Comparison of ENCODE assay signal across 7 mouse cellular contexts in the genomic region with DNA sequence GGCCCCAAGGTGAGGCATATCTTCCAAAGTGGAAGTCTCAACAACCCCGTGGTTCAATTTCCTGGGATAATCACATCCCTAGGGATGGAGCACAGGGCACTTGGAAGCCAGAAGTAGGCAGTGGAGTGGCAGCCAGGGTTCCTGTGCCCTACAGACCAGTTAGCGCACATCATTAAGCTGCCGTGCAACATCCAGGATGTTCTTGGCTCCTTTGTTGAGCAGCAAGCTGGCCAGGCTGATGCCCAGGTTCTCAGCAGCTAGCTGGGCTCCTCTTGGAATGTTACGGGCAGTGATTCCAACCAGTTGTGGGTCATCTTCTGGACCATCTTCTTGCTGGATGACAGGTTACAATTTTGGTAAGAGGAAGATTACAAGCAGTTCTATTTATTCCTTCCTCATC. TPM values are rescaled to one million over a fixed set of nuclear protein-coding genes. Genes with fewer than 3 reads are reported as not detected.
DNase-seq lines count a peak whose midpoint lies in the region; ATAC-seq and TF ChIP-seq lines count a peak whose summit lies in the region.
"Not testable (repeated sequence)": the region's sequence is repeated elsewhere in the genome, so short reads cannot be mapped to it uniquely, and the experiment has no call there.

No protein-coding gene starts in this region.

- H3K4me3 ChIP-seq in bone marrow macrophage, adult 2 months (ENCODE audit: insufficient read depth, low read length): peak overlapping the region; percentile 44
- H3K4me3 ChIP-seq in forebrain, embryonic 10.5 days: peak overlapping the region; percentile 94
- H3K4me3 ChIP-seq in heart, embryonic 15.5 days: peak overlapping the region; percentile 71
- peak overlapping the region; percentile 87 for H3K4me3 ChIP-seq in intestine, embryonic 16.5 days (ENCODE audit: low read length)
- H3K4me3 ChIP-seq in limb, embryonic 15.5 days: peak overlapping the region; percentile 76
- peak overlapping the region; percentile 78 for H3K4me3 ChIP-seq in macrophage (ENCODE audit: inconsistent target)
- H3K4me3 ChIP-seq in neural tube, embryonic 13.5 days: peak overlapping the region; percentile 93

- DNase-seq in forebrain, embryonic 10.5 days (ENCODE audit: extremely low spot score, low spot score): not testable (repeated sequence)

- H3K4me2 ChIP-seq in heart, embryonic 15.5 days: peak overlapping the region; percentile 77
- H3K4me2 ChIP-seq in intestine, embryonic 16.5 days (ENCODE audit: low read depth, low read length): peak overlapping the region; percentile 77
- peak overlapping the region; percentile 73 for H3K4me2 ChIP-seq in limb, embryonic 15.5 days
- peak overlapping the region; percentile 72 for H3K4me2 ChIP-seq in neural tube, embryonic 13.5 days

- H3K9me3 ChIP-seq in forebrain, embryonic 10.5 days: peaks cover 16% of the 10 kb centered on the region
- not testable (repeated sequence) for H3K9me3 ChIP-seq in heart, embryonic 15.5 days (replicated peaks); intestine, embryonic 16.5 days (ENCODE audit: control insufficient read depth, low read length); limb, embryonic 15.5 days; neural tube, embryonic 13.5 days

- not testable (repeated sequence) for ATAC-seq in heart, embryonic 15.5 days (replicated peaks; ENCODE audit: insufficient number of reproducible peaks, insufficient read depth, low FRiP score, low read depth); intestine, embryonic 16.5 days; limb, embryonic 15.5 days (ENCODE audit: insufficient number of reproducible peaks, low FRiP score, low TSS enrichment, low read depth); neural tube, embryonic 13.5 days (ENCODE audit: low read depth)

- TF ChIP-seq POLR2A in bone marrow macrophage, adult 2 months (IDR thresholded peaks at IDR 0.05; ENCODE audit: borderline replicate concordance, low read depth, low read length): not testable (repeated sequence)

- 45% methylated on average over 4 of the region's 4 CpGs for WGBS in forebrain, embryonic 10.5 days
- WGBS in heart, embryonic 15.5 days: 32% methylated on average over 4 of the region's 4 CpGs
- 30% methylated on average over 4 of the region's 4 CpGs for WGBS in intestine, embryonic 16.5 days
- 33% methylated on average over 4 of the region's 4 CpGs for WGBS in limb, embryonic 15.5 days
- 58% methylated on average over 4 of the region's 4 CpGs for WGBS in macrophage (ENCODE audit: missing documents)
- WGBS in neural tube, embryonic 13.5 days: 33% methylated on average over 4 of the region's 4 CpGs

- H3K36me3 ChIP-seq in forebrain, embryonic 10.5 days (replicated peaks): peaks cover 79% of the 10 kb centered on the region
- H3K36me3 ChIP-seq in heart, embryonic 15.5 days: peaks cover 55% of the 10 kb centered on the region
- peaks cover 28% of the 10 kb centered on the region for H3K36me3 ChIP-seq in intestine, embryonic 16.5 days (ENCODE audit: control insufficient read depth, insufficient read depth, low read length)
- H3K36me3 ChIP-seq in limb, embryonic 15.5 days: peaks cover 50% of the 10 kb centered on the region
- peaks cover 17% of the 10 kb centered on the region for H3K36me3 ChIP-seq in macrophage (ENCODE audit: inconsistent target)
- peaks cover 54% of the 10 kb centered on the region for H3K36me3 ChIP-seq in neural tube, embryonic 13.5 days

- H3K4me1 ChIP-seq in bone marrow macrophage, adult 2 months (ENCODE audit: control insufficient read depth, insufficient read depth, low read length): not testable (repeated sequence)
- peaks cover 16% of the 10 kb centered on the region for H3K4me1 ChIP-seq in forebrain, embryonic 10.5 days
- peaks cover 24% of the 10 kb centered on the region for H3K4me1 ChIP-seq in heart, embryonic 15.5 days (replicated peaks)
- peaks cover 15% of the 10 kb centered on the region for H3K4me1 ChIP-seq in intestine, embryonic 16.5 days (ENCODE audit: control insufficient read depth, insufficient read depth, low read length)
- H3K4me1 ChIP-seq in limb, embryonic 15.5 days: peaks cover 15% of the 10 kb centered on the region
- peaks cover 27% of the 10 kb centered on the region for H3K4me1 ChIP-seq in neural tube, embryonic 13.5 days (replicated peaks)

- peaks cover 43% of the 10 kb centered on the region for H3K79me2 ChIP-seq in macrophage (ENCODE audit: inconsistent target)

- peak overlapping the region; percentile 82 for H3K9ac ChIP-seq in heart, embryonic 15.5 days
- peak overlapping the region; percentile 61 for H3K9ac ChIP-seq in intestine, embryonic 16.5 days (ENCODE audit: low read depth, low read length)
- H3K9ac ChIP-seq in limb, embryonic 15.5 days: peak overlapping the region; percentile 4; the same call in 1 of the 2 replicates
- peak overlapping the region; percentile 55 for H3K9ac ChIP-seq in neural tube, embryonic 13.5 days

- TF ChIP-seq CTCF in bone marrow macrophage, adult 2 months (IDR thresholded peaks at IDR 0.05; ENCODE audit: low read depth, low read length): not testable (repeated sequence)

- H3K27ac ChIP-seq in bone marrow macrophage, adult 2 months (ENCODE audit: insufficient read depth, low read depth, low read length); heart, embryonic 15.5 days; intestine, embryonic 16.5 days (ENCODE audit: low read length); limb, embryonic 15.5 days; macrophage; neural tube, embryonic 13.5 days (replicated peaks): not testable (repeated sequence)
- peak overlapping the region; percentile 97 for H3K27ac ChIP-seq in forebrain, embryonic 10.5 days

- H3K27me3 ChIP-seq in forebrain, embryonic 10.5 days (ENCODE audit: poor library complexity, severe bottlenecking); heart, embryonic 15.5 days; intestine, embryonic 16.5 days (replicated peaks; ENCODE audit: control insufficient read depth, insufficient read depth, low read length); limb, embryonic 15.5 days; neural tube, embryonic 13.5 days: not testable (repeated sequence)

RNA-seq across cellular contexts. Expression of gene H2afx, which starts 2.0 kb away (rescaled TPM):
- 43.6 and 57.0 TPM in 2 replicates for polyA plus RNA-seq in bone marrow macrophage, adult 2 months (2012; ENCODE audit: insufficient read depth, insufficient read length, missing spikeins)
- polyA plus RNA-seq in forebrain, embryonic 10.5 days (2016; fragmentation: Nextera tagmentation; extraction: Ambion mirVana): 524 and 528 TPM in 2 replicates
- polyA plus RNA-seq in heart, embryonic 15.5 days (2015; fragmentation: Nextera tagmentation; extraction: Ambion mirVana): 167 and 187 TPM in 2 replicates
- 268 and 278 TPM in 2 replicates for polyA plus RNA-seq in intestine, embryonic 16.5 days (2015; fragmentation: Nextera tagmentation; extraction: Ambion mirVana)
- polyA plus RNA-seq in limb, embryonic 15.5 days (2015; fragmentation: Nextera tagmentation; extraction: Ambion mirVana): 252 and 254 TPM in 2 replicates
- 10 to 100 TPM in 1 of 26 experiments, 1 to 10 TPM in 23, under 1 TPM in 1, not detected in 1; 0.80 to 10.8 (median 3.0) TPM for total RNA-seq in macrophage (2018; cell fraction: chromatin; rRNA removed)
- total RNA-seq in macrophage (2018; cell fraction: cytosol; rRNA removed): 10 to 100 TPM in 23 of 26 experiments, 1 to 10 TPM in 3; 8.4 to 24.6 (median 14.5) TPM
- total RNA-seq in macrophage (2018; cell fraction: nucleus; rRNA removed): 10 to 100 TPM in 4 of 26 experiments, 1 to 10 TPM in 22; 3.1 to 28.4 (median 6.3) TPM
- 7.9 to 22.2 TPM (median 12.3 TPM) in 3 replicates for polyA plus RNA-seq in macrophage (2018)
- polyA plus RNA-seq in neural tube, embryonic 13.5 days (2015; fragmentation: Nextera tagmentation; extraction: Ambion mirVana): 131 TPM in 2 replicates

RNA-seq across cellular contexts. Expression of gene Hmbs, which starts 7.5 kb away (rescaled TPM):
- polyA plus RNA-seq in bone marrow macrophage, adult 2 months (2012; ENCODE audit: insufficient read depth, insufficient read length, missing spikeins): 22.4 and 25.8 TPM in 2 replicates
- polyA plus RNA-seq in forebrain, embryonic 10.5 days (2016; fragmentation: Nextera tagmentation; extraction: Ambion mirVana): 196 and 210 TPM in 2 replicates
- 89.7 and 105 TPM in 2 replicates for polyA plus RNA-seq in heart, embryonic 15.5 days (2015; fragmentation: Nextera tagmentation; extraction: Ambion mirVana)
- 134 and 155 TPM in 2 replicates for polyA plus RNA-seq in intestine, embryonic 16.5 days (2015; fragmentation: Nextera tagmentation; extraction: Ambion mirVana)
- 88.7 and 95.1 TPM in 2 replicates for polyA plus RNA-seq in limb, embryonic 15.5 days (2015; fragmentation: Nextera tagmentation; extraction: Ambion mirVana)
- 10 to 100 TPM in 17 of 26 experiments, 1 to 10 TPM in 9; 3.7 to 43.5 (median 17.2) TPM for total RNA-seq in macrophage (2018; cell fraction: chromatin; rRNA removed)
- 10 to 100 TPM; 18.1 to 35.7 (median 32.0) TPM for total RNA-seq in macrophage (2018; cell fraction: cytosol; rRNA removed)
- total RNA-seq in macrophage (2018; cell fraction: nucleus; rRNA removed): 10 to 100 TPM in 19 of 26 experiments, 1 to 10 TPM in 7; 5.2 to 27.7 (median 15.3) TPM
- polyA plus RNA-seq in macrophage (2018): 22.5 to 38.8 TPM (median 27.1 TPM) in 3 replicates
- polyA plus RNA-seq in neural tube, embryonic 13.5 days (2015; fragmentation: Nextera tagmentation; extraction: Ambion mirVana): 58.2 and 59.4 TPM in 2 replicates

RNA-seq across cellular contexts. Expression of gene Dpagt1, which starts 10.7 kb away (rescaled TPM):
- polyA plus RNA-seq in bone marrow macrophage, adult 2 months (2012; ENCODE audit: insufficient read depth, insufficient read length, missing spikeins): 44.7 and 49.6 TPM in 2 replicates
- 48.0 and 49.3 TPM in 2 replicates for polyA plus RNA-seq in forebrain, embryonic 10.5 days (2016; fragmentation: Nextera tagmentation; extraction: Ambion mirVana)
- 27.8 and 31.0 TPM in 2 replicates for polyA plus RNA-seq in heart, embryonic 15.5 days (2015; fragmentation: Nextera tagmentation; extraction: Ambion mirVana)
- 39.3 and 42.7 TPM in 2 replicates for polyA plus RNA-seq in intestine, embryonic 16.5 days (2015; fragmentation: Nextera tagmentation; extraction: Ambion mirVana)
- polyA plus RNA-seq in limb, embryonic 15.5 days (2015; fragmentation: Nextera tagmentation; extraction: Ambion mirVana): 37.7 and 38.0 TPM in 2 replicates
- 10 to 100 TPM in 8 of 26 experiments, 1 to 10 TPM in 18; 1.8 to 19.0 (median 8.1) TPM for total RNA-seq in macrophage (2018; cell fraction: chromatin; rRNA removed)
- total RNA-seq in macrophage (2018; cell fraction: cytosol; rRNA removed): 10 to 100 TPM; 16.0 to 41.5 (median 24.9) TPM
- total RNA-seq in macrophage (2018; cell fraction: nucleus; rRNA removed): 10 to 100 TPM in 23 of 26 experiments, 1 to 10 TPM in 3; 8.1 to 38.5 (median 15.1) TPM
- polyA plus RNA-seq in macrophage (2018): 30.6 to 40.7 TPM (median 36.3 TPM) in 3 replicates
- polyA plus RNA-seq in neural tube, embryonic 13.5 days (2015; fragmentation: Nextera tagmentation; extraction: Ambion mirVana): 37.3 and 41.2 TPM in 2 replicates

RNA-seq across cellular contexts. Expression of gene C2cd2l, which starts 16.4 kb away (rescaled TPM):
- 19.9 and 24.0 TPM in 2 replicates for polyA plus RNA-seq in bone marrow macrophage, adult 2 months (2012; ENCODE audit: insufficient read depth, insufficient read length, missing spikeins)
- polyA plus RNA-seq in forebrain, embryonic 10.5 days (2016; fragmentation: Nextera tagmentation; extraction: Ambion mirVana): 8.3 and 8.7 TPM in 2 replicates
- 6.5 and 7.1 TPM in 2 replicates for polyA plus RNA-seq in heart, embryonic 15.5 days (2015; fragmentation: Nextera tagmentation; extraction: Ambion mirVana)
- 15.3 and 16.5 TPM in 2 replicates for polyA plus RNA-seq in intestine, embryonic 16.5 days (2015; fragmentation: Nextera tagmentation; extraction: Ambion mirVana)
- 6.9 and 7.1 TPM in 2 replicates for polyA plus RNA-seq in limb, embryonic 15.5 days (2015; fragmentation: Nextera tagmentation; extraction: Ambion mirVana)
- 10 to 100 TPM in 12 of 26 experiments, 1 to 10 TPM in 14; 2.6 to 55.0 (median 8.7) TPM for total RNA-seq in macrophage (2018; cell fraction: chromatin; rRNA removed)
- 10 to 100 TPM; 11.3 to 30.6 (median 19.6) TPM for total RNA-seq in macrophage (2018; cell fraction: cytosol; rRNA removed)
- total RNA-seq in macrophage (2018; cell fraction: nucleus; rRNA removed): 10 to 100 TPM in 23 of 26 experiments, 1 to 10 TPM in 3; 2.8 to 48.3 (median 17.3) TPM
- polyA plus RNA-seq in macrophage (2018): 17.1 to 41.1 TPM (median 22.0 TPM) in 3 replicates
- polyA plus RNA-seq in neural tube, embryonic 13.5 days (2015; fragmentation: Nextera tagmentation; extraction: Ambion mirVana): 22.9 and 28.7 TPM in 2 replicates

RNA-seq across cellular contexts. Expression of gene Vps11, which starts 25.0 kb away (rescaled TPM):
- polyA plus RNA-seq in bone marrow macrophage, adult 2 months (2012; ENCODE audit: insufficient read depth, insufficient read length, missing spikeins): 41.3 and 44.7 TPM in 2 replicates
- 29.0 and 32.3 TPM in 2 replicates for polyA plus RNA-seq in forebrain, embryonic 10.5 days (2016; fragmentation: Nextera tagmentation; extraction: Ambion mirVana)
- polyA plus RNA-seq in heart, embryonic 15.5 days (2015; fragmentation: Nextera tagmentation; extraction: Ambion mirVana): 17.3 and 20.9 TPM in 2 replicates
- 37.1 and 40.2 TPM in 2 replicates for polyA plus RNA-seq in intestine, embryonic 16.5 days (2015; fragmentation: Nextera tagmentation; extraction: Ambion mirVana)
- polyA plus RNA-seq in limb, embryonic 15.5 days (2015; fragmentation: Nextera tagmentation; extraction: Ambion mirVana): 29.6 and 30.7 TPM in 2 replicates
- total RNA-seq in macrophage (2018; cell fraction: chromatin; rRNA removed): 100 to 1,000 TPM in 10 of 26 experiments, 10 to 100 TPM in 16; 52.3 to 143 (median 90.1) TPM
- total RNA-seq in macrophage (2018; cell fraction: cytosol; rRNA removed): 10 to 100 TPM; 30.8 to 61.1 (median 46.9) TPM
- total RNA-seq in macrophage (2018; cell fraction: nucleus; rRNA removed): 100 to 1,000 TPM in 3 of 26 experiments, 10 to 100 TPM in 23; 41.2 to 111 (median 66.9) TPM
- 37.9 to 56.3 TPM (median 40.2 TPM) in 3 replicates for polyA plus RNA-seq in macrophage (2018)
- 36.5 and 39.2 TPM in 2 replicates for polyA plus RNA-seq in neural tube, embryonic 13.5 days (2015; fragmentation: Nextera tagmentation; extraction: Ambion mirVana)

Comparison
In these comparisons a context has a peak if more than half of its experiments do, and no peak if none do; other contexts are left out.
1. H3K4me3 ChIP-seq: peak in every context shown above with its lines; median percentile 94 in forebrain, embryonic 10.5 days; 93 in neural tube, embryonic 13.5 days; 87 in intestine, embryonic 16.5 days; 78 in macrophage; 76 in limb, embryonic 15.5 days; 71 in heart, embryonic 15.5 days; 44 in bone marrow macrophage, adult 2 months.
2. H3K9ac ChIP-seq: peak in every context shown above with its lines; median percentile 82 in heart, embryonic 15.5 days; 61 in intestine, embryonic 16.5 days; 55 in neural tube, embryonic 13.5 days; 4 in limb, embryonic 15.5 days.